Mouse (Mus musculus) intestine, embryonic 16.5 days (tissue): ENCODE data around the gene Hipk3. TPM values are rescaled to one million over a fixed set of nuclear protein-coding genes. Genes with fewer than 3 reads are reported as not detected.

Experiments used
- ATAC-seq: fragments of 200-750 bp; cut with Nextera tagmentation; 2 replicates; pipeline ENCODE4 v1.8.0; 2017; ENCODE audit warnings: moderate TSS enrichment, moderate library complexity
- H3K27ac ChIP-seq: fragments of 300-500 bp; sonication (generic); 2 replicates; pipeline ENCODE4 v1.5.1; 2014; ENCODE audit warnings: mild to moderate bottlenecking, low read length
- H3K27me3 ChIP-seq: fragments of 300-500 bp; sonication (generic); replicated peaks from 2 replicates; pipeline ENCODE4 v1.6.1; 2014; ENCODE audit warnings: low read length, control low read depth, mixed read lengths; ENCODE audit not compliant: control insufficient read depth, insufficient read depth
- H3K36me3 ChIP-seq: fragments of 300-500 bp; sonication (generic); 2 replicates; pipeline ENCODE4 v1.6.1; 2014; ENCODE audit warnings: low read length, control low read depth; ENCODE audit not compliant: control insufficient read depth, insufficient read depth
- H3K4me1 ChIP-seq: fragments of 300-500 bp; sonication (generic); 2 replicates; pipeline ENCODE4 v1.6.1; 2014; ENCODE audit warnings: low read length, control low read depth, mixed read lengths; ENCODE audit not compliant: control insufficient read depth, insufficient read depth
- H3K4me2 ChIP-seq: fragments of 300-500 bp; sonication (generic); 2 replicates; pipeline ENCODE4 v1.6.1; 2014; ENCODE audit warnings: low read depth, low read length, control low read depth
- H3K4me3 ChIP-seq: fragments of 300-500 bp; sonication (generic); 2 replicates; pipeline ENCODE4 v1.5.1; 2014; ENCODE audit warnings: mild to moderate bottlenecking, low read length
- H3K9ac ChIP-seq: fragments of 300-500 bp; sonication (generic); 2 replicates; pipeline ENCODE4 v1.6.1; 2014; ENCODE audit warnings: low read depth, low read length
- H3K9me3 ChIP-seq: fragments of 300-500 bp; sonication (generic); 2 replicates; pipeline ENCODE4 v1.6.1; 2016; ENCODE audit warnings: low read length, control low read depth; ENCODE audit not compliant: control insufficient read depth
- WGBS: fragments of 180-500 bp; shearing (Covaris S2); extraction: QIAGEN DNeasy Blood & Tissue Kit; methylation state at CpG from one replicate; pipeline ENCODE4 v1.1.7; 2014; 5-methylcytosine and 5-hydroxymethylcytosine counted together
- polyA plus RNA-seq: library from polyadenylated mRNA; unstranded; fragments of >200 nt; fragmentation: Nextera tagmentation; extraction: Ambion mirVana; gene quantifications from 2 replicates; pipeline ENCODE4 v1.2.1, GENCODE M21; 2015

The Hipk3 gene
- polyA plus RNA-seq, 1 experiment from 2014 or later, result 7.6 TPM

- Histone ChIP-seq H3K9me3 (no peaks in the 10 kb centered on the region), H3K4me3 (no peak overlapping the region), H3K9ac (no peak overlapping the region), H3K27ac (no peak overlapping the region), H3K4me1 (peaks cover 3% of the 10 kb centered on the region; the same call in 1 of the 2 replicates), H3K4me2 (no peak overlapping the region), H3K36me3 (no peaks in the 10 kb centered on the region), H3K27me3 (peaks cover 28% of the 10 kb centered on the region)
- 88% methylated on average over 7 of the region's 7 CpGs for WGBS
- ATAC-seq, result no peak
These were observed 82.4 kb downstream of the Hipk3 start for GRCm38 (mm10) chr2:104411806-104412205.

GRCm38 (mm10) chr2:104410963-104411545 lies 83.2 kb downstream of the Hipk3 start, which contains the start of gene D430041D05Rik:
Gene D430041D05Rik (minus strand): TSS chr2:104411013.
- H3K4me3 ChIP-seq, result peak within 1 kb of the TSS; percentile 59
- no peak within 1 kb of the TSS for H3K27ac ChIP-seq
- peak within 1 kb of the TSS; percentile 99 for H3K4me2 ChIP-seq
- 49% methylated on average over 4 of the region's 4 CpGs for WGBS
- peaks cover 3% of the 10 kb centered on the region; the same call in 1 of the 2 replicates for H3K4me1 ChIP-seq
- peaks cover 28% of the 10 kb centered on the region for H3K27me3 ChIP-seq
- H3K9ac ChIP-seq, result peak within 1 kb of the TSS; percentile 57
- no peak for ATAC-seq
- H3K9me3 ChIP-seq, result no peaks in the 10 kb centered on the region
- no peaks in the 10 kb centered on the region for H3K36me3 ChIP-seq

- Histone ChIP-seq H3K4me2 (peak overlapping the region; percentile 99), H3K9ac (peak overlapping the region; percentile 57), H3K27ac (no peak overlapping the region), H3K36me3 (no peaks in the 10 kb centered on the region), H3K9me3 (no peaks in the 10 kb centered on the region), H3K4me3 (peak overlapping the region; percentile 59), H3K4me1 (peaks cover 3% of the 10 kb centered on the region; the same call in 1 of the 2 replicates), H3K27me3 (peaks cover 28% of the 10 kb centered on the region)
- WGBS, result 1% methylated on average over 102 of the region's 111 CpGs
- ATAC-seq, result peak; percentile 66
These were observed 84.1 kb downstream of the Hipk3 start for GRCm38 (mm10) chr2:104409851-104410821.

GRCm38 (mm10) chr2:104408351-104408750 lies 85.9 kb downstream of the Hipk3 start:
- WGBS, result 84% methylated on average over 7 of the region's 7 CpGs
- no peak for ATAC-seq

GRCm38 (mm10) chr2:104407913-104408312 lies 86.3 kb downstream of the Hipk3 start:
- Histone ChIP-seq H3K9me3 (no peaks in the 10 kb centered on the region), H3K4me1 (peaks cover 3% of the 10 kb centered on the region; the same call in 1 of the 2 replicates), H3K4me3 (no peak overlapping the region), H3K9ac (no peak overlapping the region), H3K27ac (no peak overlapping the region), H3K36me3 (no peaks in the 10 kb centered on the region), H3K27me3 (peaks cover 28% of the 10 kb centered on the region), H3K4me2 (no peak overlapping the region)
- ATAC-seq, result no peak
- 68% methylated on average over 4 of the region's 4 CpGs for WGBS

More at GRCm38 (mm10) chr2:104408351-104408750, 85.9 kb downstream of the Hipk3 start:
- Histone ChIP-seq H3K4me2 (no peak overlapping the region), H3K27me3 (peaks cover 28% of the 10 kb centered on the region), H3K36me3 (no peaks in the 10 kb centered on the region), H3K9me3 (no peaks in the 10 kb centered on the region), H3K9ac (no peak overlapping the region), H3K27ac (no peak overlapping the region), H3K4me3 (no peak overlapping the region), H3K4me1 (peaks cover 3% of the 10 kb centered on the region; the same call in 1 of the 2 replicates)

- Histone ChIP-seq H3K9ac (no peak overlapping the region), H3K27ac (no peak overlapping the region), H3K4me3 (no peak overlapping the region), H3K36me3 (no peaks in the 10 kb centered on the region), H3K27me3 (peaks cover 5% of the 10 kb centered on the region; the same call in 1 of the 2 replicates), H3K4me1 (no peaks in the 10 kb centered on the region), H3K9me3 (no peaks in the 10 kb centered on the region), H3K4me2 (no peak overlapping the region)
- ATAC-seq, result no peak
- 86% methylated on average over 6 of the region's 6 CpGs for WGBS
These were observed 90.2 kb downstream of the Hipk3 start for GRCm38 (mm10) chr2:104404036-104404435.

GRCm38 (mm10) chr2:104398651-104399290 lies 95.5 kb downstream of the Hipk3 start:
- WGBS, result 78% methylated on average over 6 of the region's 6 CpGs
- no peak for ATAC-seq
- no peak overlapping the region for H3K9ac ChIP-seq

GRCm38 (mm10) chr2:104395961-104396360 lies 98.3 kb downstream of the Hipk3 start:
- Histone ChIP-seq H3K9me3 (no peaks in the 10 kb centered on the region), H3K4me3 (no peak overlapping the region), H3K27ac (no peak overlapping the region), H3K36me3 (no peaks in the 10 kb centered on the region), H3K4me1 (no peaks in the 10 kb centered on the region), H3K4me2 (no peak overlapping the region), H3K27me3 (no peaks in the 10 kb centered on the region), H3K9ac (no peak overlapping the region)
- WGBS, result 74% methylated on average over 9 of the region's 9 CpGs
- no peak for ATAC-seq

More at GRCm38 (mm10) chr2:104398651-104399290, 95.5 kb downstream of the Hipk3 start:
- Histone ChIP-seq H3K36me3 (no peaks in the 10 kb centered on the region), H3K27me3 (no peaks in the 10 kb centered on the region), H3K27ac (no peak overlapping the region), H3K4me3 (no peak overlapping the region), H3K4me1 (no peaks in the 10 kb centered on the region), H3K4me2 (no peak overlapping the region), H3K9me3 (no peaks in the 10 kb centered on the region)

- H3K9ac ChIP-seq, result no peak overlapping the region
- H3K4me3 ChIP-seq, result no peak overlapping the region
- H3K36me3 ChIP-seq, result no peaks in the 10 kb centered on the region
- no peak overlapping the region for H3K27ac ChIP-seq
- 72% methylated on average over 2 of the region's 2 CpGs for WGBS
- ATAC-seq, result no peak
- H3K4me2 ChIP-seq, result no peak overlapping the region
- no peaks in the 10 kb centered on the region for H3K27me3 ChIP-seq
- H3K9me3 ChIP-seq, result no peaks in the 10 kb centered on the region
- H3K4me1 ChIP-seq, result no peaks in the 10 kb centered on the region
These were observed 99.5 kb downstream of the Hipk3 start for GRCm38 (mm10) chr2:104394769-104395168.
